Mouse (Mus musculus): Measurements from ENCODE around the gene Gm21987.

- TF ChIP-seq CTCF (IDR thresholded peaks at IDR 0.05; ENCODE audit: borderline replicate concordance, insufficient read depth, low read length) = no peak
- TF ChIP-seq POLR2A (IDR thresholded peaks at IDR 0.05; ENCODE audit: low read depth, low read length) = no peak
These were observed 27.7 kb downstream of the Gm21987 start for GRCm38 (mm10) chr16:38374379-38375140.

All from embryonic fibroblast, embryonic 13.5 days (primary cell).